Mouse (Mus musculus): Measurements from ENCODE around the gene Exoc7. TPM values are rescaled to one million over a fixed set of nuclear protein-coding genes. Genes with fewer than 3 reads are reported as not detected.

Exoc7 gene
- polyA plus RNA-seq, 1 experiment: 40.3 TPM

DNA sequence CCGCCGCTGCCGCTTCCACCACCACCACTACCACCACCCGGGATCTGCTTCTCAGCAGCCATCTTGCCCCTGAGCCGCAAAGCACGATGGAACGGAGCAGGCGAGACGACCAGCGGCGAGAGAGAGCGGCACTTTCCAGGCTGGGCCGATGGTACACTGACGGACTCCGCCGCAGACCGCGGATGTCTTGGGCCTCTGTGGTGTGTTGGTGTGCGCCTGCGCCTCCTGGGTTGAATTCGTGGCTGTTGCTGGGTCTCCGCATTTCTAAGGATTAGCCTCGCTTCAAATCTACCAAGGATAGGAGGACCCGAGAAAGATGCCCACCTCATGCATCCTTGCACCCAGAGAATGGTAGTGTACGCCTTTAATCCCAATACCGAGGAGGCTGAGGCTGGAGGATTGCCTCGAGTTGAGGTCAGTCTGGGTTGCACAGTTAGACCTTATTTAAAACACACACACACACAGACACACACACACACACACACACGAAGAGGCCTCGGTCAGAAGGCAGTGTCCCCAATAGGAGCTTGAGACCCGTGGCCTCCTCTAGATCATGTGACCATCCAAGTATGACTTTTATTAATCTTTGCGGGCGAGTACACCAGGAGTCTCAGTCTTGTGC is 32.9 kb downstream of the Exoc7 start, which contains the start of gene Srp68:
Srp68 (minus strand) TSS at position 173 of the 622 bp plus-strand sequence.
- H3K27ac ChIP-seq (ENCODE audit: control insufficient read depth, insufficient read depth, low read depth, low read length): peak within 1 kb of the TSS; percentile 73
- H3K4me1 ChIP-seq (ENCODE audit: control insufficient read depth, insufficient read depth, low read length): peaks cover 2% of the 10 kb centered on the region
- H3K36me3 ChIP-seq (ENCODE audit: control insufficient read depth, insufficient read depth, low read length): no peaks in the 10 kb centered on the region
- no peaks in the 10 kb centered on the region for H3K27me3 ChIP-seq (ENCODE audit: control insufficient read depth, insufficient read depth, low read length)
- peak within 1 kb of the TSS; percentile 80 for H3K4me3 ChIP-seq (ENCODE audit: control insufficient read depth, low read depth, low read length)
- no peak for TF ChIP-seq CTCF (IDR thresholded peaks at IDR 0.05; ENCODE audit: control insufficient read depth, insufficient read depth, insufficient replicate concordance, low read depth, low read length)
- TF ChIP-seq POLR2A (IDR thresholded peaks at IDR 0.05; ENCODE audit: control insufficient read depth, low read depth, low read length): peak; percentile 97

DNA sequence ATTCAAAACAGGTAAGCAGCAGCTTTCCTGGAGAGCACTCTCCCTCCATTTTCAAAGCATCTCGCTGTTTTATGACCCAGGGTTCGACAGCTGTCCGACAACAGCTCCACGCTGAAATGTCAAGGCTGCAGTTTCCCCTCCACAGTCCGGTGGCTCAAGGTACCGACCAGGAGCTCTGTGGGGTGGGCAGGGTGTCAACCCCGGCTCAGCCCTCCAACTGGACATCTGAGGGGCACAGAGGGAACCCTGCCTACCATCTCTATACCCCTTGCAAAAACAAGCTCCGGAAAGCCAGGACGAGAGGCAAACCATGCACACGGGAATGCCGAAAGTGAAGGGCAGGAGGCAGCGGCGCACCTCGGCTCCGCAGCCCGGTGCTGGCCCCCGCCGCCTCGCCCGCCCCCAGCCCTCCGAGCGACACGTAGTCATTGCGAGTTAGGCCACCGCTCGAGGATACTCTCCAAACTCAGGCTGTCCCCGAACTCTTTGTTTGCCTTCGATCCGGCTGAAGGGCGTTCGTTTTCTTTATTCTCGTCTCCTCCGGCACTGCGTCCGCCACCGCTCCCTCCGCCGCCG is 33.5 kb downstream of the Exoc7 start:
- Histone ChIP-seq H3K27ac (ENCODE audit: control insufficient read depth, insufficient read depth, low read depth, low read length) (peak overlapping the region; percentile 47), H3K36me3 (ENCODE audit: control insufficient read depth, insufficient read depth, low read length) (no peaks in the 10 kb centered on the region; the same call in 1 of the 2 replicates), H3K27me3 (ENCODE audit: control insufficient read depth, insufficient read depth, low read length) (no peaks in the 10 kb centered on the region), H3K4me1 (ENCODE audit: control insufficient read depth, insufficient read depth, low read length) (peaks cover 2% of the 10 kb centered on the region), H3K4me3 (ENCODE audit: control insufficient read depth, low read depth, low read length) (peak overlapping the region; percentile 80)
- no peak for TF ChIP-seq CTCF (IDR thresholded peaks at IDR 0.05; ENCODE audit: control insufficient read depth, insufficient read depth, insufficient replicate concordance, low read depth, low read length)
- no peak for TF ChIP-seq POLR2A (IDR thresholded peaks at IDR 0.05; ENCODE audit: control insufficient read depth, low read depth, low read length)

DNA sequence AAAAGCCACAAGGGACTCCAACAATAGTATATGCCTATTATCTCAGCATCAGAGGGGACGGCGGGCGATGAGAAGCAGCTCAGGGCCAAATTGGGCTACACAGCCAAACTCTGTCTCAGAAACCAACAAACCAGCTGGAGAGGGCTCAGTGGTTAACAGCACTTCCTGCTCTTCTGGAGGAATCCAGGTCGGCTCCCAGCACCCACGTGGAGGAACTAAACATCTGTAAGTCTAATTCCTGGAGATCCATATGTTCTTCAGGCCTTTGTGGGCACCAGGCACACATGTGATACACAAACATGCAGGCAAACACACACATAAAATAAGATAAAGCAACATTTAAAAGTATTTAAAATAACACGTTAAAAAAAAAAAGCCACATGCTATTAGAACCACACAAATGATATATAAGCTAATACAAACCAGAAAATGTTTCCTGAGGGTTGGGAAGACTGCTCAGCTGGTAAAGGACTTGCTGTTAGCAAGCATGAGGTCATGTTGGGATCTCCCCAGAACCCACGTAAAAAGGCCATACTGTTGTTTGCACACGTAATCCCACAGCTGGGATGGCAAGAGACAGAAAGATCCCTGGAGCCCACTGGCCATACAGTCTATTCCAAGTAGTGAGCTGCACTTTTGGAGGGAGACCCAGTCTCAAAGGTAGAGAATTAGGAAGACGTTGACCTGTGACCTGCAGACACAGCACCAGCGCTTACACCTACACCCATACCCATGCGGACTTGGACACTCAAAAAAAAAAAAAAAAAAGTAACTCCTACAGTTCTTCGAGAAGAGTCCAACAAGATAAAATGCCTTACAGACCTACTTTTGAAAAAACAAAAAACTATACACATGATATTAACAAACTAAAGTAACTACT is 34.2 kb downstream of the Exoc7 start:
- H3K27me3 ChIP-seq (ENCODE audit: control insufficient read depth, insufficient read depth, low read length): no peaks in the 10 kb centered on the region
- H3K27ac ChIP-seq (ENCODE audit: control insufficient read depth, insufficient read depth, low read depth, low read length): no peak overlapping the region
- TF ChIP-seq POLR2A (IDR thresholded peaks at IDR 0.05; ENCODE audit: control insufficient read depth, low read depth, low read length): no peak
- H3K36me3 ChIP-seq (ENCODE audit: control insufficient read depth, insufficient read depth, low read length): peaks cover 2% of the 10 kb centered on the region
- peaks cover 2% of the 10 kb centered on the region for H3K4me1 ChIP-seq (ENCODE audit: control insufficient read depth, insufficient read depth, low read length)
- H3K4me3 ChIP-seq (ENCODE audit: control insufficient read depth, low read depth, low read length): peak overlapping the region; percentile 80

DNA sequence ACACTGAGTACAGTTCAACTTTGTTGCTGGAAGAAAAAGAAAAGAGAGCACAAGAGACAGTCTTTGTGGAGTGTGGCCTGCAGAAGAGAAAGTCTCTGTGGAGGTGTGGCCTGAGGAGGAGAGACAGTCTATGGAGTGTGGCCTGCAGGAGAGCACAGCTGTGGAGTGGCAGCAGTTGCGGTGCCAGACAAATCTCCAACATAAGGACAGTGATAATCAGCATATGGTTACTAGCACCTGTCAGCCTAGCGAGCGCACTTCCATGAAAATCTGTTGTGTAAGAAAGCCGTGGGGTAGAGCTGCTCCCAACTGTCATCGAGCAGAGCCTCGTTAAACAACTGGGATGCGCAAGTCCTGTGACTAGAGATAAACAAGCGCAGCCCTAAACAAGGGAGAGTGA is 37.5 kb downstream of the Exoc7 start:
- Histone ChIP-seq H3K27ac (ENCODE audit: control insufficient read depth, insufficient read depth, low read depth, low read length) (no peak overlapping the region), H3K36me3 (ENCODE audit: control insufficient read depth, insufficient read depth, low read length) (peaks cover 6% of the 10 kb centered on the region), H3K4me3 (ENCODE audit: control insufficient read depth, low read depth, low read length) (no peak overlapping the region), H3K27me3 (ENCODE audit: control insufficient read depth, insufficient read depth, low read length) (no peaks in the 10 kb centered on the region), H3K4me1 (ENCODE audit: control insufficient read depth, insufficient read depth, low read length) (peaks cover 2% of the 10 kb centered on the region)
- TF ChIP-seq POLR2A (IDR thresholded peaks at IDR 0.05; ENCODE audit: control insufficient read depth, low read depth, low read length) (no peak), CTCF (IDR thresholded peaks at IDR 0.05; ENCODE audit: control insufficient read depth, insufficient read depth, insufficient replicate concordance, low read depth, low read length) (no peak)

DNA sequence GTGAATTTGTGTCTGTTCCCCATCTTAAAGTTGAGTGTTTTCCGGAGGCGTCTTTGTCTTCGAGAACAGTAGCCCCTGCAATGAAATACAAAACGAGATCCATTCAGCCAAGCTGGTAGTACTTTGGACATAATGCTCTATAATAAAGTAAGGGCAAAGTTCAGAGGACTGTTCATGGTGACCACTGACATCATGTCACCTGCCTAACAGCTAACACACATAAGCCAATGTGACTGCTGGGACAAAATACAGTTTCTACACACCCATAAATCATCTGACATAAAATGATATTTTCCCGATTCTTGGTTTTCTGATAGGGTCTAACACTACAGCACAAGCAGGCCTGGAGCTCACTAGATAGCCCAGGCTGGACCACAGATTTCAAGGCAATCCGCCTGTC is 38.7 kb downstream of the Exoc7 start:
- TF ChIP-seq POLR2A (IDR thresholded peaks at IDR 0.05; ENCODE audit: control insufficient read depth, low read depth, low read length) (no peak), CTCF (IDR thresholded peaks at IDR 0.05; ENCODE audit: control insufficient read depth, insufficient read depth, insufficient replicate concordance, low read depth, low read length) (no peak)

DNA sequence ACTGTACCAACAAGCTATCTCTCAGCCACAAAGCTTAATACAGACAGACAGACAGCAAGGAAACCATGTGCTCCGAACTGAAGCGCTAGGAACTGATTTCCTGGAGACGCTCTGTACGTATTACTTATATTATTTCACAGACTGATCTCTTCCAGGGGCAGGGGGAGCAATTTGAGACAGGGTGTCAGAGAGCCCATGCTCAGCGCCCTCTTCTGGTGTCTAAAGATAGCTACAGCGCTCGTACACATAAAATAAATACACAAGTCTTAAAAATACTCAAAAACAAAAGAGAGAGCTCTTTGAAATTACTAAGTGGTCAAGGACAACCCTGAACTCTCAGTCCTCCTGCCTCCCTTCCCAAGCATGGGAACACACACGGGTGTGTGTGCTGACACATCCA is 39.4 kb downstream of the Exoc7 start:
- no peaks in the 10 kb centered on the region; the same call in 1 of the 2 replicates for H3K4me1 ChIP-seq (ENCODE audit: control insufficient read depth, insufficient read depth, low read length)
- TF ChIP-seq POLR2A (IDR thresholded peaks at IDR 0.05; ENCODE audit: control insufficient read depth, low read depth, low read length): no peak
- TF ChIP-seq CTCF (IDR thresholded peaks at IDR 0.05; ENCODE audit: control insufficient read depth, insufficient read depth, insufficient replicate concordance, low read depth, low read length): no peak
- H3K27ac ChIP-seq (ENCODE audit: control insufficient read depth, insufficient read depth, low read depth, low read length): no peak overlapping the region
- H3K27me3 ChIP-seq (ENCODE audit: control insufficient read depth, insufficient read depth, low read length): no peaks in the 10 kb centered on the region
- no peak overlapping the region for H3K4me3 ChIP-seq (ENCODE audit: control insufficient read depth, low read depth, low read length)
- peaks cover 6% of the 10 kb centered on the region for H3K36me3 ChIP-seq (ENCODE audit: control insufficient read depth, insufficient read depth, low read length)

More for the DNA sequence above, 38.7 kb downstream of the Exoc7 start:
- H3K27me3 ChIP-seq (ENCODE audit: control insufficient read depth, insufficient read depth, low read length): no peaks in the 10 kb centered on the region
- peaks cover 6% of the 10 kb centered on the region for H3K36me3 ChIP-seq (ENCODE audit: control insufficient read depth, insufficient read depth, low read length)
- no peak overlapping the region for H3K4me3 ChIP-seq (ENCODE audit: control insufficient read depth, low read depth, low read length)
- peaks cover 2% of the 10 kb centered on the region for H3K4me1 ChIP-seq (ENCODE audit: control insufficient read depth, insufficient read depth, low read length)
- no peak overlapping the region for H3K27ac ChIP-seq (ENCODE audit: control insufficient read depth, insufficient read depth, low read depth, low read length)

DNA sequence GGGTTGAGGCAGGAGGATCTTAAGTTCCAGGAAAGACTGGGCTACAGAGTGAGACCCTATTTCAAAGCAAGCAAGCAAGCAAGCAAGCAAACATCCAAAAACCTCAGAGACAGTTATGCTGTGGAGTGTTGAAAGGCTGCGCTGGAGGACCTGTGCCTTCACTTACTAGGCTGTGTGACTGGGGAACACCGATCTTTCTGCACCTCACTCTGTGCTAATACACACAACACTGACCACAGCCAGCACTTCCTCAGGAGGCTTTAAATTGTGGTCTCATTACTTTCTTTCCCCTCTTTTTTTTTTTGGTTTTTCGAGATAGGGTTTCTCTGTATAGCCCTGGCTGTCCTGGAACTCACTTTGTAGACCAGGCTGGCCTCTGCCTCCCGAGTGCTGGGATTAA is 41.2 kb downstream of the Exoc7 start:
- Histone ChIP-seq H3K4me3 (ENCODE audit: control insufficient read depth, low read depth, low read length) (no peak overlapping the region), H3K36me3 (ENCODE audit: control insufficient read depth, insufficient read depth, low read length) (peaks cover 6% of the 10 kb centered on the region), H3K27me3 (ENCODE audit: control insufficient read depth, insufficient read depth, low read length) (no peaks in the 10 kb centered on the region), H3K27ac (ENCODE audit: control insufficient read depth, insufficient read depth, low read depth, low read length) (no peak overlapping the region), H3K4me1 (ENCODE audit: control insufficient read depth, insufficient read depth, low read length) (no peaks in the 10 kb centered on the region)
- TF ChIP-seq POLR2A (IDR thresholded peaks at IDR 0.05; ENCODE audit: control insufficient read depth, low read depth, low read length): no peak
- no peak for TF ChIP-seq CTCF (IDR thresholded peaks at IDR 0.05; ENCODE audit: control insufficient read depth, insufficient read depth, insufficient replicate concordance, low read depth, low read length)

Data from testis, adult 2 months (tissue).